Mouse (Mus musculus): ENCODE results near the gene Itga11.

- TF ChIP-seq CTCF (IDR thresholded peaks at IDR 0.05; ENCODE audit: extremely low read depth, insufficient read length, insufficient replicate concordance, low read depth, low read length): no peak
- TF ChIP-seq POLR2A (IDR thresholded peaks at IDR 0.05; ENCODE audit: low read depth, low read length): no peak
Measured at GRCm38 (mm10) chr9:62658016-62658415, 19.6 kb upstream of the Itga11 start.

Measured in small intestine, adult 2 months (tissue).